Mouse (Mus musculus) T-helper 2 cell (primary cell): Measurements from ENCODE around the gene Dscam.
"Not testable (repeated sequence)": the region's sequence is repeated elsewhere in the genome, so short reads cannot be mapped to it uniquely, and the experiment has no call there.

Experiments
- in situ Hi-C: fragments of 300-600 bp; cut with MboI, MseI; formaldehyde crosslinking; loops from one replicate; pipeline ENCODE4 v1.15.1; 2025; ENCODE audit warnings: high pct_unique_total_duplicates

Gene Dscam

GRCm38 (mm10) chr16:96888036-96888435 is 282.5 kb downstream of the Dscam start:
- in situ Hi-C loops = no loop called here

GRCm38 (mm10) chr16:96885817-96886216 is 284.7 kb downstream of the Dscam start:
- in situ Hi-C loops = no loop called here

- in situ Hi-C loops = not testable (repeated sequence)
These were observed 286.0 kb downstream of the Dscam start for GRCm38 (mm10) chr16:96884590-96884989.

- in situ Hi-C loops = no loop called here
These were observed 293.3 kb downstream of the Dscam start for GRCm38 (mm10) chr16:96877271-96877670.

- in situ Hi-C loops = no loop called here
These were observed 297.8 kb downstream of the Dscam start for GRCm38 (mm10) chr16:96872799-96873198.

- in situ Hi-C loops = no loop called here
These were observed 313.0 kb downstream of the Dscam start for GRCm38 (mm10) chr16:96857571-96857970.

- in situ Hi-C loops = no loop called here
These were observed 315.5 kb downstream of the Dscam start for GRCm38 (mm10) chr16:96855060-96855459.

- in situ Hi-C loops = no loop called here
These were observed 318.2 kb downstream of the Dscam start for GRCm38 (mm10) chr16:96852383-96852782.

- in situ Hi-C loops = no loop called here
These were observed 321.6 kb downstream of the Dscam start for GRCm38 (mm10) chr16:96848916-96849315.

GRCm38 (mm10) chr16:96846585-96846984 is 324.0 kb downstream of the Dscam start:
- in situ Hi-C loops = no loop called here

- in situ Hi-C loops = no loop called here
These were observed 324.4 kb downstream of the Dscam start for GRCm38 (mm10) chr16:96846113-96846512.

GRCm38 (mm10) chr16:96845475-96846098 is 325.0 kb downstream of the Dscam start:
- in situ Hi-C loops = no loop called here

- in situ Hi-C loops = no loop called here
These were observed 326.7 kb downstream of the Dscam start for GRCm38 (mm10) chr16:96843691-96844400.

- in situ Hi-C loops = no loop called here
These were observed 327.7 kb downstream of the Dscam start for GRCm38 (mm10) chr16:96842829-96843360.

- in situ Hi-C loops = loop anchor here (10.0 kb wide), 1 partner anchor 135 kb away; no protein-coding TSS in a partner anchor
These were observed 350.9 kb downstream of the Dscam start for GRCm38 (mm10) chr16:96819649-96820048.

GRCm38 (mm10) chr16:96806298-96806697 is 364.3 kb downstream of the Dscam start:
- in situ Hi-C loops = no loop called here

GRCm38 (mm10) chr16:96802636-96803035 is 367.9 kb downstream of the Dscam start:
- in situ Hi-C loops = no loop called here

- in situ Hi-C loops = no loop called here
These were observed 368.8 kb downstream of the Dscam start for GRCm38 (mm10) chr16:96801650-96802237.

- in situ Hi-C loops = no loop called here
These were observed 375.1 kb downstream of the Dscam start for GRCm38 (mm10) chr16:96795431-96795830.

GRCm38 (mm10) chr16:96791307-96791706 is 379.2 kb downstream of the Dscam start:
- in situ Hi-C loops = no loop called here

- in situ Hi-C loops = no loop called here
These were observed 382.3 kb downstream of the Dscam start for GRCm38 (mm10) chr16:96788286-96788685.

GRCm38 (mm10) chr16:96779021-96779420 is 391.5 kb downstream of the Dscam start:
- in situ Hi-C loops = no loop called here

- in situ Hi-C loops = no loop called here
These were observed 396.3 kb downstream of the Dscam start for GRCm38 (mm10) chr16:96774245-96774644.
